Comparison of ENCODE assay signal across 10 mouse cellular contexts in the genomic region with DNA sequence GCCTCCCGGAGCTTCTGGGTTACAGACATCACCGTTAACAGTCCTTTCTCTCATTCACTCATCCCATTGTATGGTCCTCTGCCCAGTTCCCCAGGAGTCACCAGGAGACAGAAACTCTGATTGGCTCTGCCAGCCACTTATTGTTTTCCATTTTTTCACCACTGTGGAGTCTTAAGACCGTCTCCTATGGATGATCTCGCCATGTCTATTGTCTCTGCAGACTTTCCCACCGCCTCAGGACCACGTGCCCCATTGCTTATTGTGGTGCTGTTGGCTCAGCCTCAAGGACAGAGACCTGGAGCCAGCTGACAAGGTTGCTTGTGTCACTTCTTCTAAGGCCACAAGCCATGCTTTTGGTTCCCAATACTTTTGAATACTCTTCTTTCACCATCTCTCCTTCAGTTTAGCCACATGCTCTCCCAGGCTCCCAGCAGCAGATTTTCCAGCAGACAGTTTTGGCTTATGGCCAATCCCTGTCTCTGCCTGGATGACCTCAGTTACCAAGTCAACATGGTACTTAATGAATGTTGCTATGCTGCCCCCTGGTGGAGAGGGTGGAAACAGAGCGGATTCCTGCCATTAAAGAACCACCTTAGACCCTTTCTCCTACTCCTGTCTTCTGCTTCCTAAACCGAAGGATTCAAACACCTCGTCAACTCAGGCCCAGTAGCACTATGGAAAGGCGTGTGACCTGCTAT.
A peak's percentile ranks its signal among the peaks of the same experiment; 100 is the strongest.
DNase-seq lines count a peak whose midpoint lies in the region; ATAC-seq and TF ChIP-seq lines count a peak whose summit lies in the region.
"Had no signal": no experiment of that assay in that cellular context is flagged by ENCODE, and none has a peak within 500 bp of the region (broad histone marks: within the 10 kb centered on the region; RNA-seq: fewer than 3 reads in every experiment).

No protein-coding gene starts in this region.

- 40% methylated on average over 10 of the region's 10 CpGs for WGBS in midbrain, embryonic 10.5 days
- 34% methylated on average over 10 of the region's 10 CpGs for WGBS in midbrain, embryonic 16.5 days
- WGBS in hindbrain, postnatal 0 days: 23% methylated on average over 10 of the region's 10 CpGs
- WGBS in stomach, postnatal 0 days: 60% methylated on average over 10 of the region's 10 CpGs

- H3K4me2 ChIP-seq in midbrain, embryonic 16.5 days (ENCODE audit: low read length): no peak overlapping the region
- no peak overlapping the region for H3K4me2 ChIP-seq in hindbrain, postnatal 0 days (ENCODE audit: low read depth, low read length)
- no peak overlapping the region for H3K4me2 ChIP-seq in stomach, postnatal 0 days (replicated peaks; ENCODE audit: low read depth)
- H3K4me2 ChIP-seq: liver, embryonic 15.5 days had no signal

- 0 out of 2 replicates have a peak overlapping the region, but pooled peaks have one; percentile 1 for H3K27ac ChIP-seq in midbrain, embryonic 10.5 days (replicated peaks)
- no peak overlapping the region for H3K27ac ChIP-seq in midbrain, embryonic 16.5 days (ENCODE audit: low read length)
- H3K27ac ChIP-seq in hindbrain, postnatal 0 days: no peak overlapping the region
- H3K27ac ChIP-seq in stomach, postnatal 0 days (replicated peaks): no peak overlapping the region
- H3K27ac ChIP-seq: liver, embryonic 15.5 days had no signal

- TF ChIP-seq EP300 in stomach, postnatal 0 days (optimal IDR thresholded peaks at IDR 0.05): no peak

- peak; percentile 71 for DNase-seq in midbrain, embryonic 10.5 days (ENCODE audit: low spot score)
- peak; percentile 9 for DNase-seq in cerebellum, adult 11-12 months
- peak; percentile 21 to 34 for DNase-seq in frontal cortex, postnatal 36 days (ENCODE audit: low spot score in 2 of 2)
- peak; percentile 93 for DNase-seq in hindbrain, postnatal 0 days (ENCODE audit: low spot score)
- DNase-seq in layer of hippocampus, postnatal 36 days: peak; percentile 23 to 41
- peak; percentile 68 for DNase-seq in stomach, postnatal 0 days (ENCODE audit: low spot score)

- H3K9ac ChIP-seq in midbrain, embryonic 16.5 days (ENCODE audit: low read depth, low read length): no peak overlapping the region
- no peak overlapping the region for H3K9ac ChIP-seq in hindbrain, postnatal 0 days (replicated peaks; ENCODE audit: low read length)
- H3K9ac ChIP-seq in stomach, postnatal 0 days (ENCODE audit: low read length): no peak overlapping the region
- H3K9ac ChIP-seq: liver, embryonic 15.5 days had no signal

- ATAC-seq in midbrain, embryonic 16.5 days: no peak
- ATAC-seq in hindbrain, postnatal 0 days: peak; percentile 80
- peak; percentile 65 for ATAC-seq in megakaryocyte progenitor cell, adult 5-6 weeks (replicated peaks; ENCODE audit: poor library complexity)
- peak; percentile 53; the same call in 1 of the 2 replicates for ATAC-seq in stomach, postnatal 0 days (ENCODE audit: low FRiP score, low TSS enrichment)

- no peak overlapping the region for H3K4me3 ChIP-seq in midbrain, embryonic 10.5 days
- H3K4me3 ChIP-seq in midbrain, embryonic 16.5 days (ENCODE audit: low read depth, low read length): no peak overlapping the region
- H3K4me3 ChIP-seq in hindbrain, postnatal 0 days (ENCODE audit: low read length): no peak overlapping the region
- no peak overlapping the region for H3K4me3 ChIP-seq in stomach, postnatal 0 days (ENCODE audit: low read depth, low read length)
- H3K4me3 ChIP-seq: liver, embryonic 15.5 days had no signal

- H3K9me3 ChIP-seq in midbrain, embryonic 10.5 days (replicated peaks): no peaks in the 10 kb centered on the region
- no peaks in the 10 kb centered on the region for H3K9me3 ChIP-seq in midbrain, embryonic 16.5 days (replicated peaks; ENCODE audit: control insufficient read depth, low read length, poor library complexity, severe bottlenecking)
- H3K9me3 ChIP-seq in hindbrain, postnatal 0 days (ENCODE audit: low read length): no peaks in the 10 kb centered on the region
- no peaks in the 10 kb centered on the region for H3K9me3 ChIP-seq in stomach, postnatal 0 days (ENCODE audit: control insufficient read depth, low read length)
- H3K9me3 ChIP-seq: liver, embryonic 15.5 days had no signal

- no peaks in the 10 kb centered on the region for H3K36me3 ChIP-seq in midbrain, embryonic 10.5 days
- no peaks in the 10 kb centered on the region for H3K36me3 ChIP-seq in midbrain, embryonic 16.5 days (ENCODE audit: control insufficient read depth, insufficient read depth, low read length)
- no peaks in the 10 kb centered on the region for H3K36me3 ChIP-seq in hindbrain, postnatal 0 days (ENCODE audit: insufficient read depth, low read length)
- no peaks in the 10 kb centered on the region for H3K36me3 ChIP-seq in stomach, postnatal 0 days (ENCODE audit: control insufficient read depth, insufficient read depth, low read length)
- H3K36me3 ChIP-seq: G1E; liver, embryonic 15.5 days had no signal

- H3K4me1 ChIP-seq in midbrain, embryonic 10.5 days: peaks cover 6% of the 10 kb centered on the region
- no peaks in the 10 kb centered on the region for H3K4me1 ChIP-seq in midbrain, embryonic 16.5 days (ENCODE audit: control insufficient read depth, insufficient read depth, low read length)
- H3K4me1 ChIP-seq in hindbrain, postnatal 0 days (ENCODE audit: insufficient read depth, low read length): no peaks in the 10 kb centered on the region
- H3K4me1 ChIP-seq in stomach, postnatal 0 days (replicated peaks; ENCODE audit: control insufficient read depth, insufficient read depth): no peaks in the 10 kb centered on the region
- H3K4me1 ChIP-seq: liver, embryonic 15.5 days had no signal

- peaks cover 10% of the 10 kb centered on the region for H3K27me3 ChIP-seq in midbrain, embryonic 10.5 days (ENCODE audit: low read depth, poor library complexity, severe bottlenecking)
- no peaks in the 10 kb centered on the region for H3K27me3 ChIP-seq in midbrain, embryonic 16.5 days (ENCODE audit: control insufficient read depth, insufficient read depth, low read depth, low read length)
- no peaks in the 10 kb centered on the region for H3K27me3 ChIP-seq in hindbrain, postnatal 0 days (ENCODE audit: insufficient read depth, low read length)
- H3K27me3 ChIP-seq in stomach, postnatal 0 days (ENCODE audit: control insufficient read depth, insufficient read depth, low read length): no peaks in the 10 kb centered on the region
- H3K27me3 ChIP-seq: liver, embryonic 15.5 days had no signal

- peak; percentile 86 for TF ChIP-seq CTCF in hindbrain, postnatal 0 days (IDR thresholded peaks at IDR 0.05; ENCODE audit: low read depth)
- TF ChIP-seq CTCF in stomach, postnatal 0 days (IDR thresholded peaks at IDR 0.05; ENCODE audit: low read depth): peak; percentile 80

Comparison
In these comparisons a context has a peak if more than half of its experiments do, and no peak if none do; other contexts are left out.
1. DNase-seq: peak in every context shown above with its lines; median percentile 93 in hindbrain, postnatal 0 days; 71 in midbrain, embryonic 10.5 days; 68 in stomach, postnatal 0 days; 32 in layer of hippocampus, postnatal 36 days; 28 in frontal cortex, postnatal 36 days; 9 in cerebellum, adult 11-12 months.